Mouse (Mus musculus): ENCODE results near the gene Vasn.

DNA sequence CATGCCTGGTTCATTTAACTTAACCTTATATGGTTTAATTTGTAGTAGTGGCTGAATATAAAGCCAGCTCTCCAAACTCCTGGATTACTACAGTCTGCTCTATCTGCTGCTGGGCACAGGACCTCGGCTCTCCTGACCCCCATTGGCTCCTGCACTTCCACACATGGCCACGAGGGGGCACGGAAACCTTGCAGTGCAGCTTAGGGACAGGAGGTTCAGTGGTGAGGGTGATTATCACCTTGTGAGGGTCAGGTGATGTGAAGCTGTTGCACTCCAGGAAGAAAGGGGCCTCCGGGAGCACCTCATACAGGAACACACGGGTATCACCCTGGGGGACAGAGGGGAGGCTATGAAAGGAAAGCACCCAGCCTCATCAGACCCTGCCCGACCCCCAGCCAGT lies 9.8 kb upstream of the Vasn start:
- TF ChIP-seq POLR2A (IDR thresholded peaks at IDR 0.05; ENCODE audit: control insufficient read depth, extremely low read depth, insufficient read depth, low read length, poor library complexity) = no peak
- TF ChIP-seq CTCF (IDR thresholded peaks at IDR 0.05; ENCODE audit: borderline replicate concordance, control insufficient read depth, extremely low read depth, insufficient read depth, low read length, poor library complexity) = peak; percentile 90
